Mouse (Mus musculus): ENCODE results near the gene Hfe.
"Not testable (repeated sequence)": the region's sequence is repeated elsewhere in the genome, so short reads cannot be mapped to it uniquely, and the experiment has no call there.

Hfe gene

DNA sequence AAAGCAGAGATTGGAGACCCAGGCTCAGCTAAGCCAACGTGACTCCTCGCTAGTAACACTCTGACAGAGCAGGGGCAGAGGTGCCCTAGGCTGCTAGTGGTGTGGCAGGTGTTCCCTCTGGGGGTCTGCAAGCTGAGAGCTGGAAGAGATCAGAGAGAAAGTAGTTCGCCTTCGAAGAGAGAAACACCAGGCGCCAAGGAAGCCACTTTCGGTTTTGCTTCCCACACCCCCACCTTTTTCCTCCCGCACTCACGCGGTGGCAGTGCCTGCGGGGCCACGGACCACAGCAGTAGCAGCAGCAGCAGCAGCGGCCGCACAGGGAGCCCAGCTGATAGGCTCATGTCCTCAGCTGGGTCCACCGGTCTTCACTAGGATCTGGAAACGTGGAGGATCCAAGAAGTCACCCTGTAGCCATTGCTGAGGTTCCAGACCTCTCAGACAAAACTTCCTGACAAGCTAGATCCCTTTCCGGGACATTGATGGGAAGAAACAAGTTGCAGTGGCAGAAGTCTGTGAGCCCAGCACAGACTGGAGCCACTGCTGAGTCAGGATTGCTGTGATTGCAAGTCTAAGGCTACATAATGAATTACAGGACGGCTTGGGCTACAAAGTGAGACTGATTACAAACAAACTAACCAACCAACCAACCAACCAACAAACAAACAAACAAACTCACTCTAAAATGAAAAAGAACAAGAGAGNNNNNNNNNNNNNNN is at the start of gene Hfe:
Gene Hfe, minus strand, starts transcription at position 481 of the 716 bp plus-strand sequence.
- in situ Hi-C loops (cut with MboI; ENCODE audit: low sequenced_read_pairs): no loop called here

DNA sequence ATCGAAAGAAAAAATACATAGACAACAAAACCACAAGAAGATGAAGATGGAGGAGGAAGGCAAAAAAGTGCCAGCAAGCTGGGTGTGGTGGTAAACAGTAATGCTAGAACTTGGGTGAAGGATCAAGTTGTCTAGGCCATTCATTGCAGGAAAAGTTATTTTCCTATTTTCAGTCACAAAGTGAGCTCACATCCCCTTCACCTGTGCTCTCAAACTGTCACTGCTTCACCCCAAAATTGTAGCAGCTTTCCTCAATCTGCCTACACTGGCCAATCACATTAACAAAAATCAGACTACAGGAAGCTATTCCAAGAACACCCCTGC is 49.2 kb upstream of the Hfe start:
- in situ Hi-C loops (cut with MboI; ENCODE audit: low sequenced_read_pairs): loop anchor here (25.0 kb wide), 1 partner anchor 1723 kb away; the partner anchor contains the start of genes Hist1h2ag, Hist1h2ah, Hist1h2bj and Hist1h2bk

GRCm38 (mm10) chr13:23759251-23759771 is 48.7 kb upstream of the Hfe start:
- in situ Hi-C loops (cut with MboI; ENCODE audit: low sequenced_read_pairs): loop anchor here (25.0 kb wide), 1 partner anchor 1722 kb away; the partner anchor contains the start of genes Hist1h2ag, Hist1h2ah, Hist1h2bj and Hist1h2bk

DNA sequence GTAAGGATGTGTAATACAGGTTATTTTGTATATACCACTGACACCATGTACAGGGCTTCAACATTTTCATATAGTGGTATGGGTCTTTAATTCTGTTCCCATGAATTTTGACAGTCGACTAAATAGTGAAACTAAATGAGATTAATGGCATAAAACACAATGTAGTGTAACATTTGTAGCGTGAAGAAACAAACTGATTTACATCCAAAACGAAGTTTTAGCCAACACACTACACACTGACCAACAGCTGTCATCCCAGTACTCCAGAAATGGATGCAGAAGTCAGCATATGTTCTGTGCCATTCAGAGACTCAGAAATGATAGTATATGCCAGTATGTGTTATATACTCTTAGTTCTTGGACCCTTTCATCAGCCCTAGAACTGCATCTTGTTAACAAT is 47.3 kb upstream of the Hfe start:
- in situ Hi-C loops (cut with MboI; ENCODE audit: low sequenced_read_pairs): loop anchor here (25.0 kb wide), 1 partner anchor 1721 kb away; the partner anchor contains the start of genes Hist1h2ag, Hist1h2ah, Hist1h2bj and Hist1h2bk

DNA sequence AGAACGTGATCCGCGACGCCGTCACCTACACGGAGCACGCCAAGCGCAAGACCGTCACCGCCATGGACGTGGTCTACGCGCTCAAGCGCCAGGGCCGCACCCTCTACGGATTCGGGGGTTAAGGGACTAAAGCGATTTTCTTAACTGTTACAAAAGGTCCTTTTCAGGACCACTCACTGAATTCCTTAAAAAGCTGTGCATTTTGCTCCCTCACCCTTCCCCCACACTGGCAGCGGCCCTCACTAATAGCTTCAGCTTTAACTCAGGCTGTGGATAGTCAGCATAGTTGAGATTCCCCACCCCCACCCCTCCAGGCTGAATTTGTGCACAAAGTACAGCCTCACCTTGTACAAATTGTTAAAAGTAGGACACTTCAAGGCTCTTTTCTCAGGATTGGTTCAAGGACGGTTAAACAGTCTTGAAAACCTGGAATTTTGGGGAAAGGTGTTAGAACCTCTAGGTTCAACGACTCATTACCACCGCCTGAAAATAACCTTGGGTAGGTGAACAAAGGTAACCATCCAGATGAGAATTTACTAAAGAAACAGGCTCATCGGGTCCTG is 46.6 kb upstream of the Hfe start:
- in situ Hi-C loops (cut with MboI; ENCODE audit: low sequenced_read_pairs): loop anchor here (25.0 kb wide), 1 partner anchor 1720 kb away; the partner anchor contains the start of genes Hist1h2ag, Hist1h2ah, Hist1h2bj and Hist1h2bk

GRCm38 (mm10) chr13:23756790-23757189 is 46.1 kb upstream of the Hfe start, which contains the start of gene Hist1h4b:
Gene Hist1h4b (plus strand): TSS chr13:23757013.
- in situ Hi-C loops (cut with MboI; ENCODE audit: low sequenced_read_pairs): loop anchor here (25.0 kb wide), 1 partner anchor 1719 kb away; the partner anchor contains the start of genes Hist1h2ag, Hist1h2ah, Hist1h2bj and Hist1h2bk

- in situ Hi-C loops (cut with MboI; ENCODE audit: low sequenced_read_pairs): loop anchor here (25.0 kb wide), 1 partner anchor 1718 kb away; the partner anchor contains the start of genes Hist1h2ag, Hist1h2ah, Hist1h2bj and Hist1h2bk
Measured at GRCm38 (mm10) chr13:23755000-23755399, 44.3 kb upstream of the Hfe start.

DNA sequence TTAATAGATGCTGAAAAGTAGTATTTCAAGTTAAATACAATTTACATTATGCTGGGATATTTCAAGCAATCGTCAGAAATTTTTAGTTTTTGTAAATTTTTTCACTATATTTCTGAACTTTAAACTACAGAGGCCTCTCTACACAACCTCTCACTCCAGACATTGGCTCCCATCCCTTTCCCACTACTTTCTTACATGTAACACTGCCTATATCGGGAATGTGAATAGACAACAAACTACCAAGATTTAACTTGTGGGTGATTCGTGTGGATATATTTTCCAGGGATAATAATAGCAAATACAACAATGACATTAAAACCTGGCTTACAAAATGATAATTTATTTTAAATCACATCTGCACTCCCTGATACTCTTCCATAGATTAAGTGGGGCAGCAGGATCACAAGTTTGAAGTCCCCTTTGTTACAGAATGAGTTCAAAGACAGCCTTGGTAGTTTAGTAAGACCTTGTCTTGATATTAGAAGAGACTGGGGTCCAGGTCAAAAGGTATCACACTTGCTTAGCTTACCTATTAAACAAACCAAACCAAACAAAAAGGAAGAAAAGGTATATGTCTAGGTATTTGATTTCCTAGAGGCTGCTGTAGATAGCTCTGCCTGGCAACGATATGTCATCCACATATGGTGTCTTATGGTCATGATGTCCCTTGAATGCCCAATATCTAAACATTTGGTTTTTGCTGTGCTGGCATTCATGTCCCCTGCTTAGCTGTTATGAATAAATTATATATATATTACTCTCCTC is 42.8 kb upstream of the Hfe start:
- in situ Hi-C loops (cut with MboI; ENCODE audit: low sequenced_read_pairs): loop anchor here (25.0 kb wide), 1 partner anchor 1716 kb away; the partner anchor contains the start of genes Hist1h2ag, Hist1h2ah, Hist1h2bj and Hist1h2bk

DNA sequence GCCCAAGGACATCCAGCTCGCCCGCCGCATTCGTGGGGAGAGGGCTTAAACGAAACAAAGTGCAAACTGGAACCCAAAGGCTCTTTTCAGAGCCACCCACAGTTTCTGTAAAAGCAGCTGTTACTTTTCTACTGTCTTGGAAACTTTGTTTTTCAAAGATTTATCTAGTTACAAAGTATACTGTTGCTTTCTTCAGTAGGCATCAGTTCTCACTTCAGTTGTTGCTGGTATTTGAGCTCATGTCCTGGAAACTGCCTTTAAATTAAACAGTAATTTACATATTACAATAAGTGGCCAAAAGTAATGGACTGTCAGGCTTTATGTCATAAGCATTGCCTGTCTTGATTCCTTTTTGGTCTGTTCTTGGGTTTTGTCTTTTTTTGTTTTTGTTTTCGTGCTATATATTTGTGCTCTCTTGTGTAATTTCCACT is 42.1 kb upstream of the Hfe start:
- in situ Hi-C loops (cut with MboI; ENCODE audit: low sequenced_read_pairs): loop anchor here (25.0 kb wide), 1 partner anchor 1715 kb away; the partner anchor contains the start of genes Hist1h2ag, Hist1h2ah, Hist1h2bj and Hist1h2bk

- in situ Hi-C loops (cut with MboI; ENCODE audit: low sequenced_read_pairs): loop anchor here (25.0 kb wide), 1 partner anchor 1715 kb away; the partner anchor contains the start of genes Hist1h2ag, Hist1h2ah, Hist1h2bj and Hist1h2bk
Measured at GRCm38 (mm10) chr13:23752067-23752741, 41.5 kb upstream of the Hfe start, which contains the start of gene Hist1h3b. Gene Hist1h3b (plus strand): TSS chr13:23752267.

GRCm38 (mm10) chr13:23751478-23751956 is 40.9 kb upstream of the Hfe start:
- in situ Hi-C loops (cut with MboI; ENCODE audit: low sequenced_read_pairs): loop anchor here (25.0 kb wide), 1 partner anchor 1714 kb away; the partner anchor contains the start of genes Hist1h2ag, Hist1h2ah, Hist1h2bj and Hist1h2bk

GRCm38 (mm10) chr13:23750839-23751477 is 40.3 kb upstream of the Hfe start, which contains the start of gene Hist1h2ab:
Gene Hist1h2ab (plus strand): TSS chr13:23751126.
- in situ Hi-C loops (cut with MboI; ENCODE audit: low sequenced_read_pairs): loop anchor here (25.0 kb wide), 1 partner anchor 1714 kb away; the partner anchor contains the start of genes Hist1h2ag, Hist1h2ah, Hist1h2bj and Hist1h2bk

DNA sequence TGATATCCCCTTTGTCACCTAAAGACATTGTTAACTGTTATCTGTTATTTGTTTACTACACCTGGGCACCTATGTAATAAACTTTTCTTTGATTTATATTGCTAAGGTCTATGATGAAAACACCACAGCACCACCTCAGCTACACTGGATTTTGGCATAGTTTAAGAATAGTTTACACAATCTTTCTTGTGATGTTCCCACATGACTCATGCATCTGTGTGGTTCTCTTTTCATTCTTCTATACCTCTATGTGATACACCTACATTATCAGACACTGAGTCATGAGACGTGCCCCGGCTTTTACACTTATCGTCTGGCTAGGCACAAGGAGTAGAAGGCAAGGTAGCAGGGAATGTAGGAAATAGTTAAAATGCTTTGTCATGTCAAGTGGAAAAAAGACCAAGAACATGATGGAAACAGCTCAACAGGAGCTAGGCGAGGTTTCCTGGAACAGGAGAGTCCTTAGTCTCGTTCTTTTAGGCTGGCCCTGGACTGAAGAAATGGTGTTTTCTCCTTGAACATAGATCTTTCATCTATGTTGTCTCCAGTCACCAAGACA is 39.0 kb upstream of the Hfe start:
- in situ Hi-C loops (cut with MboI; ENCODE audit: low sequenced_read_pairs): loop anchor here (25.0 kb wide), 1 partner anchor 1712 kb away; the partner anchor contains the start of genes Hist1h2ag, Hist1h2ah, Hist1h2bj and Hist1h2bk

DNA sequence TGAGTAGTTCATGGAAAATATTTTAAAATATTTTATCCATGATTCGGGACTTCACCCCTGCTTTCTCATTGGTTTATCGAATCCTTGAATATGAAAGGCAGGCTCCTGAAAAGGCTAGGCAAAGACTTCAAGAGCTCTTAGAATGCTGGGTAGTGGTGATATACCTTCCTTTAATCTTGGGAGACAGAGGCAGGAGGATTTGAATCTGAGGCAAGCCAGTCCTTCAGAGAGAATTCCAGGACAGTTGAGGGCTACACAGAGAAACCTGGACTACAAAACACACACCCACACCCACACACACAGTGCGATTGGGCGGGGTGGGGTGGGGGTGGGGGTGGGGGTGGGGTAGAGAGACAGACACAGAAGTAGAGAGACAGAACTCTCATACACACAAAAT is 37.2 kb upstream of the Hfe start:
- in situ Hi-C loops (cut with MboI; ENCODE audit: low sequenced_read_pairs): no loop called here

DNA sequence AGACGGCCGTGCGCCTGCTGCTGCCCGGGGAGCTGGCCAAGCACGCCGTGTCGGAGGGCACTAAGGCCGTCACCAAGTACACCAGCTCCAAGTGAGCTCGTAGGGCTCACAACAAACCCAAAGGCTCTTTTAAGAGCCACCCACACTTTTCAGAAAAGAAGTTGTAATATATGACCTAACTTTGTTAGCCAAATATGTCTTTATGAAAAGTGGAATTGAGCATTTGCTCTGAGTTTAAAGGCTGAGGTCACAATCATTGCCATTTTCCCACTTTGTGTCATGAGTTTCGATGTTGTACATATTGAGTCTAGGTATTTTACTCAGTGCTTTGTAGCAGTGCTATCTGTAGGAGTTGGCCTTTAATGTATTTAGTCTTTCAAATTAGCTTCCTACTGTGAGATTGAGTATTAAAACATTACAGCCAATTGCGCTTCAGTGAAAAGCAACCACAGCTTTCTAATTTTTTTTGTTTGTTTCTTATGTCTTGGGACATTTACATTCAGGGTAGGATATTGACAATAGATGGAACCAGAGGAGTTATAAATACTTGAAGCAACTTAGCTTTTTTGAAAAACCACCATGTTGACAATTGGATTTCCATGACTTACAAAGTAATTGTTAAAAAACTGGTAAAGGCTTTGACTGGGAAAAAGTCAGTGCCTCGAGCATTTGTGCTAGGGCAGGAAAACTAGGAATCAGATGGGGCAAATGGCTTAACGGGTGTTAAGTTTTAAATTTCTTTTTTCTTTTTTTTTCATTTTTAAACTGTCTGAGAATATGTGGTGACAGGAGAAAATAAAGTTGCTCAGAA is 36.6 kb upstream of the Hfe start:
- in situ Hi-C loops (cut with MboI; ENCODE audit: low sequenced_read_pairs): no loop called here

DNA sequence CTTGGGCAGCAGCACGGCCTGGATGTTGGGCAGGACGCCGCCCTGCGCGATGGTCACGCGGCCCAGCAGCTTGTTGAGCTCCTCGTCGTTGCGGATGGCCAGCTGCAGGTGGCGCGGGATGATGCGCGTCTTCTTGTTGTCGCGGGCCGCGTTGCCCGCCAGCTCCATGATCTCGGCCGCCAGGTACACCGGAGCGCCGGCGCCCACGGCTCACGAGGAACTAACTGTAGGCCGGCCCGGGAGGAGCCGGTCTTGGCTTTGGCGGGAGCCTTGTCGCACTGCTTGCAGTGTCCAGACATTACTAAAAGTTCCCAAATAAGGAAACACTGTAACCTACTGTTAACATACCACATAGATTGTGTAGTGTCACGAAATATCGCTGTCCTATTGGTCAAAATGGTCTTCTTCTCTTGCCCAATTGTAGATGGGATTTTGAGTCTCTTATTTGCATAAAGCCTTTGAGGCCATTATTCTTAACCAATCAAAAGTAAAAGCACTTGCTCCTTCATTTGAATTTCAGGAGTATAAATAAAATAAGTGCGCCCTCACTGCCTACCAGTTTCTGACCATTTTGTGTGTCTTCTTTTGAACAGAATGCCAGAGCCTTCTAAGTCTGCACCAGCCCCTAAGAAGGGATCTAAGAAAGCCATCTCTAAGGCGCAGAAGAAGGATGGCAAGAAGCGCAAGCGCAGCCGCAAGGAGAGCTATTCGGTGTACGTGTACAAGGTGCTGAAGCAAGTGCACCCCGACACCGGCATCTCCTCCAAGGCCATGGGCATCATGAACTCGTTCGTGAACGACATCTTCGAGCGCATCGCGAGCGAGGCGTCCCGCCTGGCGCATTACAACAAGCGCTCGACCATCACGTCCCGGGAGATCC is 35.8 kb upstream of the Hfe start, which contains the start of gene Hist1h2bb:
Gene Hist1h2bb, plus strand, starts transcription at position 534 of the 880 bp plus-strand sequence.
- in situ Hi-C loops (cut with MboI; ENCODE audit: low sequenced_read_pairs): not testable (repeated sequence)

All from CH12F3 (cell line).